Mouse (Mus musculus) monocyte, adult 2 months (primary cell): ENCODE measurements around the gene Vamp3.
"Not testable (repeated sequence)": the region's sequence is repeated elsewhere in the genome, so short reads cannot be mapped to it uniquely, and the experiment has no call there.

ENCODE experiments used
- DNase-seq, 2 experiments: peaks; one replicate each; pipeline ENCODE4 v3.0.0; 2022; ENCODE audit warnings: low spot score in 2 of 2, low read depth in 1 of 2

Vamp3 gene

DNA sequence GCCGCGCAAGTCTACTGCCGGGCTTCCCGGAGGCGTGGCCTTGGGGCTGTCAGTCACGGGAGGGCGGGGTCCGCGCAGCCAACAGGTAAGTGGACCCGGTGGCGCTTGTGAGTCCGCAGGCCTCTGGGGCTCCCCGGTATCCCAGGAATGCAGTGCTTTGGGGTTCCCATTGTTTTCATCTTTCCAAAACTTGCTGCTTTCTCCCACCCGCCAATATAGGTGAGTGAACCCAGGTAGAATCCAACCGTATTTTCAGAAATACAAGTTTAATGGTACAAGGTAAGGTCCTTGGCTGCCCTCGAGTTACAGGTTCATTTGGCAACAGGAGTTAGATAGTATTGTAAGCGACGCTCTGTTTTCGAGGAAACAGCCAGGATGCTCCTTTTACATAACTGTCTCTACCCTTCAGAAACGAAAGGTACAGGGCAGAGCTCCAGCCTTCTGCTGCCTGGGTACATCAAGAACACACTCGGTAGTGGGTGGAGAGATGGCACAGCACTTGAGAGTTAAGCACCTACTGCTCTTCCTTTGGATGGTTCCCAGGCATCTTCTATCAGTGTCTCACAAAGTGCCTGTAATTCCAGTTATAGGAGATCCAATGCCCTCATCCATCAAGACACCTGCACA, 12.7 kb downstream of the Vamp3 start:
- DNase-seq: no peak

- DNase-seq: peak; percentile 81 to 90
Measured at GRCm38 (mm10) chr4:151044037-151044943, 13.5 kb downstream of the Vamp3 start, which contains the start of gene Per3. Gene Per3, minus strand, starts transcription at chr4:151044665.

DNA sequence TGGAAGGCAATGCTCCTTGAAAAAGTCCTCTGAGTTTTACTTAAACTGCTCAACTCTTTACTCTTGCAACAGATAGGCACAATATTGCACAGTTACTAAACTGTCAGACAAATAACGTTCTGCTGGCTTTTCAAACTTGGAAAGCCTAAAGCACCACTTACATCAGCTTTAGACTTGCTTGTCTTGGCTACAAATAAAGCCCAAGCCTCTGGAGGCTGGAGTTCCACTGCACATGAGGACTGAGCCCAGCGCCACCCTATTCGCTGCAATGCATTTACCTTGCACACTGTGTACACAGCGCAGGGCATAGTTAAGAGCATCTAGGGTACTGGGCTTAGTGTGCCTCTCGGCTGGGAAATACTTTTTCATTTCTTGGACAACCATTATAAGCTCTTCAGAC, 14.5 kb downstream of the Vamp3 start:
- no peak for DNase-seq

DNA sequence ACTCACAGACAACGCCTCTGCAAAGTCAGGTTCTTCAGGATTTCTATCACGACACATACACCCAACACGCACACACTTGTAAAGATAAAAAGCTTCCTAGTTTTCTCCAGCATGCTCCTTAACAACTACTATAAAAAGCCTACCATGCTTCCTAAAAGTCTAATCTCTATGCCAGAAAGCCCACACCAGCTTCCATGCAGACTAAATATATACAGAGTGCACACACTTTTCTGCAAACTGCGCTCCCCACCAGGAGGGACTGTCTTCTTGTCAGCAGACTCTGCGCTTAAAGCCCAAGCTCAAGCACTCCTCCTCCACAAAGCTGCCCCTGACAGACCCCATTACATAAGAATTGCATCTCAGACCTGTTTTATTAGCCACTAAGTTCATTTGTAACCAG, 16.3 kb downstream of the Vamp3 start:
- DNase-seq: no peak

- DNase-seq: no peak
Measured at GRCm38 (mm10) chr4:151037800-151038199, 20.0 kb downstream of the Vamp3 start.

DNA sequence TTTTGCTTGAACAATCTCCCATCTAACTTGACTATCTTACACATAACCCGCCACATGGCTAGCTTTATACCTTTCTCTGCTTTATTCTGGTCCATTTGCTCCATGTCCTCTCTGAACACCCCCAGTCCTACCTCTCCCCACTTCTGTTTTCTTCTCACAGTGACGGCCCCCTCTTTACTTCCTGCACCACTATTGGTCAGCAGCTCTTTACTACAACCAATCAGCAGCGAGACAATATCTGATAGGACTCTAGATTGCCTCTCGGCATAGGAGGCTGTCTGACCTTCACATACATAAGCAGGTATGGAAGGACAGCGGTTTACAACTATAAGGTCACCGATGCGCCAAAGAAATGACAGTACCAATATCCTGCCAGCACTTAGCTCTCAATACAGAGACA, 21.2 kb downstream of the Vamp3 start:
- DNase-seq: no peak

DNA sequence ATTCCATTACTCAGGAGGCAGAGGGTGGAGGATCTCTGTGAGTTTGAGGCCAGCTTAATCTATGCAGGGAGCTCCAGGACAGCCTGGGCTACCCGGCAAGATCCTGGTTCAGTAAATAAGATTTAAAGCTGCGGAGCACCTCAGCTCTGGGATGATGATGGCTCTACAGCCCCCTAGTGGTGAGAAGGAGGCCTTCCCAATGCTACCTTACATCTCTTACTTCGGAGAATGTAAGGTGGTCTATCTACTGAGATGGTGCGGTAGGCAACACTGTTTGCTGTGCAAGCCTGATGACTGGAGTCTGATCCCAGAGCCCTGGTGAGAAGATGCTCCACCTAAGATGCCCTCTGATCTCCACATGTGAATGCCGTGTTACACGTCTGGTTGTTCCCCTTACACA, 30.8 kb downstream of the Vamp3 start:
- no peak for DNase-seq

DNA sequence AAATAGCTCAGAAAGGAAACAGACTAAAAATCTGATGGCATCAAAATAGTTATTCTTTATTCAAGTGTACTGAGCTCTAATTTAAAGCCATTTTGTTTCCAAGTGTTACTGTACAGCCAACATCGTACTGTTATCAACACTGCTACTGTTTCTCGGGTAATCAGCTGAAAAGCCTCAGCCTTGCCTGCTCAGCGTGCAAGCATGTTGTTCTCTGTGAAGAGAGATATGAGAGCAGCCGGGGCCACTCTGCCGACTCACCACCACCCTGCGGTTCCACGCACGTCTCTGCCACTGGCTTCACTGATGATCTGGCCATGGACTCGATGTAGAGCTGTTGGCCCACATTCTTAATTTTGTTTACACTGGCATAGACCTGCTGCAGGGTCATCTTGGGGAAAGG, 33.6 kb downstream of the Vamp3 start:
- no peak for DNase-seq

GRCm38 (mm10) chr4:151017356-151017755, 40.4 kb downstream of the Vamp3 start:
- DNase-seq: not testable (repeated sequence)

DNA sequence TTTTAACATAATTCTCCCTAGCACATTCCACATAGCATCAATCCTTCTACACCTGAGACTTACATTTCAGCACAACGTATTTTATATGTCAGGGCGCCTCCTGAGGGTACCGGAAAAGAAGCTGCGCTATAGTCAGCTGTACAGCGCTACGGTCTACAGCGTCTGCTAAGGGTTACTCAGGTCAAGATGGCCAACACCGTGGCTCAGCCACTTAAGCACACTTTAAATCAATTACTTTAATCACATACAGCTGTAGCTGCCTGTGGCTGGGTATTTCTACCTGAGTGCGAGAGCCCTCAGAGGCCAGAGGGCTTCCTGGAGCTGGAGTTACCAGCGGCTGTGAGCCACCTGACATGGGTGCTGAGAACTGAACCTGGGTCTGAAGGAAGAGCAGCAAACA, 41.8 kb downstream of the Vamp3 start:
- DNase-seq: no peak

- DNase-seq: no peak
Measured at GRCm38 (mm10) chr4:151010316-151010715, 47.4 kb downstream of the Vamp3 start.

DNA sequence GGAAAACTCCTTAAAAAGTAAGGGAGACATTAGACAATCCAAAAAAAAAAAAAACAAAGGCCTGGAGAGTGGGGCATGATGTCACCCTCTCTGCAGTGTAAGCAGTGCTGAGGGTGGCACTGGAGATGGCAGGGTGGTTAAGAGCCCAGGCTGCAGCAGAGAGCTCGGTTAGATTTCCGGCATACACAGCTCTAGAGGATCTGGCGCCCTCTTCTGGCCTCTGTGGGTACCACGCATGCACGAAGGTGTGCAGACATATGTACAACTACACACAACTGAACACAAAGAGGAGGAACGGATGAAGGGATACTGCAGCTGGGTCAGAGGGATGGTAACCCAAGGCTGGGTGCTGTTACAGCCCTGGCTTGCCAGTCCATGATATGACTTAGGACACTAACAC, 50.8 kb downstream of the Vamp3 start:
- peak in 1 of 2 experiments; percentile 27 for DNase-seq

GRCm38 (mm10) chr4:151005656-151006318, 52.0 kb downstream of the Vamp3 start:
- DNase-seq: no peak

DNA sequence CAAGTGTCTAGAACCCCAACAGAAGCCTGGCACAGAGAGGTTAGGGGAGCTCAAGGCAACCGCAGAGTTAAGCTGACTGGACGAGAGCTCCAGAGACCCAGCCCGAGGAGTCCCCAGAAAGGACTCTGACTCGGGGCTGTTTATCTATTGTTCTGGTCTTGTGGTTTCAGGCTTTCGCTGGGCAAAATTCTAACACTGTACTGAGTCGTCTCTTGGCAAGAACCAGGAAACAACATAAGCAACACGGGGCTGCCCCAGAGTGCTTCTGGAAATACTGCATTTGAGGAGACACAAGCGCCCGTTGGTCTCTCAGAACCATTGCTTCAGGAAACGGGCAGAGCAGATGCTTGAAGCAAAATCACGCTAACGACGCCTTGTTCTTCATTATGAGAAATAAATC, 56.4 kb downstream of the Vamp3 start:
- no peak for DNase-seq

GRCm38 (mm10) chr4:150998626-150999025, 59.1 kb downstream of the Vamp3 start:
- no peak for DNase-seq
